Mouse (Mus musculus) thymus, postnatal 10 days (tissue): ENCODE measurements around the gene Aldoart1.

Experiments
- DNase-seq, 2 experiments: peaks; one replicate each; pipeline ENCODE4 v3.0.0; 2021; ENCODE audit warnings: low spot score in 2 of 2

Gene Aldoart1

GRCm38 (mm10) chr4:72852534-72852933 is at the start of gene Aldoart1:
Gene Aldoart1 (minus strand): TSS chr4:72852634.
- DNase-seq: no peak

- no peak for DNase-seq
Observed at GRCm38 (mm10) chr4:72901566-72901965, 49.1 kb upstream of the Aldoart1 start.

- DNase-seq: no peak
Observed at GRCm38 (mm10) chr4:72865371-72866075, 13.1 kb upstream of the Aldoart1 start.

- DNase-seq: no peak
Observed at GRCm38 (mm10) chr4:72844276-72844675, 8.2 kb downstream of the Aldoart1 start.

GRCm38 (mm10) chr4:72843025-72843424 is 9.4 kb downstream of the Aldoart1 start:
- DNase-seq: no peak

GRCm38 (mm10) chr4:72836430-72836829 is 16.0 kb downstream of the Aldoart1 start:
- DNase-seq: no peak

- no peak for DNase-seq
Observed at GRCm38 (mm10) chr4:72835400-72835799, 17.0 kb downstream of the Aldoart1 start.

GRCm38 (mm10) chr4:72800816-72801215 is 51.6 kb downstream of the Aldoart1 start:
- DNase-seq: no peak
